Mouse (Mus musculus): Measurements from ENCODE around the gene Phldb3. TPM values are rescaled to one million over a fixed set of nuclear protein-coding genes. Genes with fewer than 3 reads are reported as not detected.

Phldb3 gene
- total RNA-seq (2022): under 1 TPM; 0.27 to 0.75 (median 0.61) TPM

- DNase-seq (ENCODE audit: low spot score in 2 of 2): no peak
Measured at GRCm38 (mm10) chr7:24610144-24610878, at the start of gene Phldb3. Phldb3 (plus strand) TSS chr7:24610763.

- DNase-seq (ENCODE audit: low spot score in 2 of 2): no peak
Measured at GRCm38 (mm10) chr7:24561450-24561849, 49.1 kb upstream of the Phldb3 start.

GRCm38 (mm10) chr7:24563191-24563836, 47.2 kb upstream of the Phldb3 start:
- no peak for DNase-seq (ENCODE audit: low spot score in 2 of 2)

GRCm38 (mm10) chr7:24563837-24564206, 46.7 kb upstream of the Phldb3 start:
- no peak for DNase-seq (ENCODE audit: low spot score in 2 of 2)

GRCm38 (mm10) chr7:24564607-24565265, 45.8 kb upstream of the Phldb3 start:
- peak; percentile 26 to 51 for DNase-seq (ENCODE audit: low spot score in 2 of 2)

GRCm38 (mm10) chr7:24565627-24566026, 44.9 kb upstream of the Phldb3 start:
- DNase-seq (ENCODE audit: low spot score in 2 of 2): no peak

- no peak for DNase-seq (ENCODE audit: low spot score in 2 of 2)
Measured at GRCm38 (mm10) chr7:24566206-24566605, 44.4 kb upstream of the Phldb3 start.

GRCm38 (mm10) chr7:24568512-24568911, 42.1 kb upstream of the Phldb3 start:
- no peak for DNase-seq (ENCODE audit: low spot score in 2 of 2)

- no peak for DNase-seq (ENCODE audit: low spot score in 2 of 2)
Measured at GRCm38 (mm10) chr7:24571071-24571470, 39.5 kb upstream of the Phldb3 start.

- DNase-seq (ENCODE audit: low spot score in 2 of 2): no peak
Measured at GRCm38 (mm10) chr7:24572455-24572854, 38.1 kb upstream of the Phldb3 start.

GRCm38 (mm10) chr7:24574224-24574796, 36.3 kb upstream of the Phldb3 start:
- no peak for DNase-seq (ENCODE audit: low spot score in 2 of 2)

GRCm38 (mm10) chr7:24577811-24578210, 32.8 kb upstream of the Phldb3 start:
- DNase-seq (ENCODE audit: low spot score in 2 of 2): no peak

- DNase-seq (ENCODE audit: low spot score in 2 of 2): no peak
Measured at GRCm38 (mm10) chr7:24584876-24585275, 25.7 kb upstream of the Phldb3 start.

- no peak for DNase-seq (ENCODE audit: low spot score in 2 of 2)
Measured at GRCm38 (mm10) chr7:24585995-24586394, 24.6 kb upstream of the Phldb3 start.

- DNase-seq (ENCODE audit: low spot score in 2 of 2): no peak
Measured at GRCm38 (mm10) chr7:24586828-24587227, 23.7 kb upstream of the Phldb3 start.

- no peak for DNase-seq (ENCODE audit: low spot score in 2 of 2)
Measured at GRCm38 (mm10) chr7:24587330-24588105, 23.0 kb upstream of the Phldb3 start, which contains the start of the genes Ethe1 and Zfp575. Ethe1 (plus strand) TSS chr7:24587543. Zfp575 (minus strand) TSS chr7:24587641.

- no peak for DNase-seq (ENCODE audit: low spot score in 2 of 2)
Measured at GRCm38 (mm10) chr7:24588336-24588735, 22.2 kb upstream of the Phldb3 start.

GRCm38 (mm10) chr7:24591735-24592134, 18.8 kb upstream of the Phldb3 start:
- no peak for DNase-seq (ENCODE audit: low spot score in 2 of 2)

GRCm38 (mm10) chr7:24592163-24592562, 18.4 kb upstream of the Phldb3 start:
- no peak for DNase-seq (ENCODE audit: low spot score in 2 of 2)

GRCm38 (mm10) chr7:24592781-24593180, 17.8 kb upstream of the Phldb3 start:
- no peak for DNase-seq (ENCODE audit: low spot score in 2 of 2)

GRCm38 (mm10) chr7:24593621-24594308, 16.8 kb upstream of the Phldb3 start:
- peak; percentile 59 to 62 for DNase-seq (ENCODE audit: low spot score in 2 of 2)
